Mouse (Mus musculus): ENCODE data around the gene Rere. TPM values are rescaled to one million over a fixed set of nuclear protein-coding genes. Genes with fewer than 3 reads are reported as not detected.
A peak's percentile ranks its signal among the peaks of the same experiment; 100 is the strongest.

The Rere gene
- total RNA-seq, 1 experiment = 21.7 TPM

GRCm38 (mm10) chr4:150462367-150462766 lies 180.9 kb downstream of the Rere start:
- Histone ChIP-seq H3K36me3 (ENCODE audit: control insufficient read depth, insufficient read depth, low read length, poor library complexity, severe bottlenecking) (no peaks in the 10 kb centered on the region), H3K27ac (ENCODE audit: insufficient read depth, low read depth, low read length, poor library complexity, severe bottlenecking) (no peak overlapping the region), H3K4me1 (ENCODE audit: control insufficient read depth in 2 of 2, insufficient read depth in 2 of 2, low read length in 2 of 2, poor library complexity in 1 of 2) (peaks cover 3 to 6% of the 10 kb centered on the region in 2 experiments; a peak in 2 of 4 replicates), H3K4me3 (ENCODE audit: insufficient read depth in 1 of 2, low read depth in 1 of 2, low read length in 2 of 2, poor library complexity in 1 of 2, severe bottlenecking in 1 of 2) (no peak overlapping the region), H3K9ac (ENCODE audit: insufficient read depth, low read depth, low read length, poor library complexity, severe bottlenecking) (no peak overlapping the region), H3K9me3 (ENCODE audit: control insufficient read depth, insufficient read depth, low read depth, low read length) (no peaks in the 10 kb centered on the region)
- TF ChIP-seq ZNF384 (IDR thresholded peaks at IDR 0.05; ENCODE audit: low read depth, low read length) (no peak), HCFC1 (IDR thresholded peaks at IDR 0.05; ENCODE audit: borderline replicate concordance, insufficient read depth, low read length) (no peak), ZC3H11A (IDR thresholded peaks at IDR 0.05; ENCODE audit: borderline replicate concordance, low read depth, low read length) (no peak)
- no peak for DNase-seq (ENCODE audit: low read depth, low spot score)
- in situ Hi-C loops (cut with MboI; ENCODE audit: low sequenced_read_pairs in 2 of 2, unreplicated experiment in 2 of 2) = loop anchor here in 1 of 2 experiments (10.0 kb wide), 1 partner anchor 118 kb away; no protein-coding TSS in a partner anchor

GRCm38 (mm10) chr4:150465759-150466158 lies 184.3 kb downstream of the Rere start:
- H3K27ac ChIP-seq (ENCODE audit: insufficient read depth, low read depth, low read length, poor library complexity, severe bottlenecking) = no peak overlapping the region
- TF ChIP-seq MAFK (IDR thresholded peaks at IDR 0.05; ENCODE audit: insufficient read depth, low read depth, low read length) (no peak), ZC3H11A (IDR thresholded peaks at IDR 0.05; ENCODE audit: borderline replicate concordance, low read depth, low read length) (peak; percentile 73)
- no peak overlapping the region for H3K9ac ChIP-seq (ENCODE audit: insufficient read depth, low read depth, low read length, poor library complexity, severe bottlenecking)
- H3K36me3 ChIP-seq (ENCODE audit: control insufficient read depth, insufficient read depth, low read length, poor library complexity, severe bottlenecking) = no peaks in the 10 kb centered on the region; the same call in 1 of the 2 replicates
- DNase-seq (ENCODE audit: low read depth, low spot score) = peak; percentile 63
- peaks cover 3 to 6% of the 10 kb centered on the region in 2 experiments; a peak in 2 of 4 replicates for H3K4me1 ChIP-seq (ENCODE audit: control insufficient read depth in 2 of 2, insufficient read depth in 2 of 2, low read length in 2 of 2, poor library complexity in 1 of 2)
- H3K9me3 ChIP-seq (ENCODE audit: control insufficient read depth, insufficient read depth, low read depth, low read length) = no peaks in the 10 kb centered on the region
- H3K4me3 ChIP-seq (ENCODE audit: insufficient read depth in 1 of 2, low read depth in 1 of 2, low read length in 2 of 2, poor library complexity in 1 of 2, severe bottlenecking in 1 of 2) = no peak overlapping the region
- in situ Hi-C loops (cut with MboI; ENCODE audit: low sequenced_read_pairs in 2 of 2, unreplicated experiment in 2 of 2) = loop anchor here in 1 of 2 experiments (10.0 kb wide), 1 partner anchor 121 kb away; no protein-coding TSS in a partner anchor

GRCm38 (mm10) chr4:150469274-150469673 lies 187.8 kb downstream of the Rere start:
- Histone ChIP-seq H3K4me1 (ENCODE audit: control insufficient read depth in 2 of 2, insufficient read depth in 2 of 2, low read length in 2 of 2, poor library complexity in 1 of 2) (peaks cover 0 to 1% of the 10 kb centered on the region in 2 experiments; a peak in 1 of 4 replicates), H3K9ac (ENCODE audit: insufficient read depth, low read depth, low read length, poor library complexity, severe bottlenecking) (no peak overlapping the region), H3K36me3 (ENCODE audit: control insufficient read depth, insufficient read depth, low read length, poor library complexity, severe bottlenecking) (no peaks in the 10 kb centered on the region; the same call in 1 of the 2 replicates), H3K4me3 (ENCODE audit: insufficient read depth in 1 of 2, low read depth in 1 of 2, low read length in 2 of 2, poor library complexity in 1 of 2, severe bottlenecking in 1 of 2) (no peak overlapping the region), H3K9me3 (ENCODE audit: control insufficient read depth, insufficient read depth, low read depth, low read length) (no peaks in the 10 kb centered on the region), H3K27ac (ENCODE audit: insufficient read depth, low read depth, low read length, poor library complexity, severe bottlenecking) (no peak overlapping the region)
- in situ Hi-C loops (cut with MboI; ENCODE audit: low sequenced_read_pairs in 2 of 2, unreplicated experiment in 2 of 2) = loop anchor here in 1 of 2 experiments (10.0 kb wide), 1 partner anchor 124 kb away; no protein-coding TSS in a partner anchor
- TF ChIP-seq MAFK (IDR thresholded peaks at IDR 0.05; ENCODE audit: insufficient read depth, low read depth, low read length) = no peak
- TF ChIP-seq HCFC1 (IDR thresholded peaks at IDR 0.05; ENCODE audit: borderline replicate concordance, insufficient read depth, low read length) = no peak
- TF ChIP-seq ZC3H11A (IDR thresholded peaks at IDR 0.05; ENCODE audit: borderline replicate concordance, low read depth, low read length) = no peak
- TF ChIP-seq ZNF384 (IDR thresholded peaks at IDR 0.05; ENCODE audit: low read depth, low read length) = no peak
- no peak for TF ChIP-seq CHD2 (IDR thresholded peaks at IDR 0.05; ENCODE audit: low read depth, low read length)
- no peak for DNase-seq (ENCODE audit: low read depth, low spot score)

- Histone ChIP-seq H3K9me3 (ENCODE audit: control insufficient read depth, insufficient read depth, low read depth, low read length) (no peaks in the 10 kb centered on the region), H3K36me3 (ENCODE audit: control insufficient read depth, insufficient read depth, low read length, poor library complexity, severe bottlenecking) (no peaks in the 10 kb centered on the region; the same call in 1 of the 2 replicates), H3K4me3 (ENCODE audit: insufficient read depth in 1 of 2, low read depth in 1 of 2, low read length in 2 of 2, poor library complexity in 1 of 2, severe bottlenecking in 1 of 2) (no peak overlapping the region), H3K27ac (ENCODE audit: insufficient read depth, low read depth, low read length, poor library complexity, severe bottlenecking) (no peak overlapping the region), H3K9ac (ENCODE audit: insufficient read depth, low read depth, low read length, poor library complexity, severe bottlenecking) (no peak overlapping the region), H3K4me1 (ENCODE audit: control insufficient read depth in 2 of 2, insufficient read depth in 2 of 2, low read length in 2 of 2, poor library complexity in 1 of 2) (peaks cover 0 to 3% of the 10 kb centered on the region in 2 experiments; a peak in 1 of 4 replicates)
- TF ChIP-seq HCFC1 (IDR thresholded peaks at IDR 0.05; ENCODE audit: borderline replicate concordance, insufficient read depth, low read length) = no peak
- no peak for TF ChIP-seq CHD2 (IDR thresholded peaks at IDR 0.05; ENCODE audit: low read depth, low read length)
- TF ChIP-seq MAFK (IDR thresholded peaks at IDR 0.05; ENCODE audit: insufficient read depth, low read depth, low read length) = no peak
- TF ChIP-seq ZC3H11A (IDR thresholded peaks at IDR 0.05; ENCODE audit: borderline replicate concordance, low read depth, low read length) = no peak
- no peak for TF ChIP-seq ZNF384 (IDR thresholded peaks at IDR 0.05; ENCODE audit: low read depth, low read length)
- DNase-seq (ENCODE audit: low read depth, low spot score) = no peak
- in situ Hi-C loops (cut with MboI; ENCODE audit: low sequenced_read_pairs in 2 of 2, unreplicated experiment in 2 of 2) = no loop called here
These were observed 189.4 kb downstream of the Rere start for GRCm38 (mm10) chr4:150470674-150471328.
